Mouse (Mus musculus): Measurements from ENCODE around the gene Sulf2.

DNA sequence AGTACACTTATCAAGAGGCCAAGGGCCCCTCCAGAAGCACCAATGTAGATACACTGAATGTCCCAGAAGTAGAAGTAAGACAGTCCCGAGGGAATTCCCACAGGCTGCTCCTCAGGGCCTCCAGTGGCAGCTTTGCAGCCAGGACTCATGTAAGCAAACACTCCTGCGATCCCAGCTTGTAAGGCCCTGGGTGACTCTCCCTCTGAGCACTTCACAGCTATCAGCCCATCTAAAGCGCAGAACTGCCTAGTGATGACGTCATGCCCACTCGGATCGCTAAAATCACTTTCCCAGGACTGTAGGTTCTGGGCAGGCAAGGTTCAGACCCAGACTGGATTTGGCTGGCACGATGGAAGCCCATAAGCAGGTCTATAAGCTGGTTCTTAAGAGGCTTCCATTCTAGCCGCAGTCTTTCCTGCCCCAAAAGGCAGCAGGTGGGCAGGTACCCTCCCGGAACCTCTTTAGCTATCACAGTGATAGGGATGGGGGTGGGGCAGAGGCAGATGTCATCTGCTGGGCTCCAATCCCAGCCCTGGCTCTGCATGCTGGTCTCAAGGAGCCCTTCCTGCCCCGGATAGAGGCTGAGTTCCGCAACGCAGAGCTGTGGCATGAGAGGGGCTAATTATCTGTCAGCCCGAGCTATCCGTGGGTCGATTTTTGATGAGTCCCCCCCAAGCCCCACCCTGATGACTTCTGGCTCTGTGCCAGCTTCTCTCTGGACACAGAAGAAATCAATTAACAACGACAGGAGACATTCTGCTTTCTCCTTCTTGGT lies 19.6 kb downstream of the Sulf2 start:
- TF ChIP-seq CTCF (IDR thresholded peaks at IDR 0.05; ENCODE audit: low read depth, low read length) (no peak), POLR2A (IDR thresholded peaks at IDR 0.05; ENCODE audit: insufficient read depth, low read length) (no peak)

Data from ES-Bruce4 (cell line).